Mouse (Mus musculus) intestine, embryonic 15.5 days (tissue): ENCODE measurements around the gene Btbd16. TPM values are rescaled to one million over a fixed set of nuclear protein-coding genes. Genes with fewer than 3 reads are reported as not detected.

Source experiments
- ATAC-seq: fragments of 200-750 bp; cut with Nextera tagmentation; 2 replicates; pipeline ENCODE4 v1.8.0; 2017; ENCODE audit warnings: moderate TSS enrichment, moderate library complexity
- H3K27ac ChIP-seq: fragments of 300-500 bp; sonication (generic); 2 replicates; pipeline ENCODE4 v1.5.1; 2015; ENCODE audit warnings: mild to moderate bottlenecking, inconsistent platforms
- H3K27me3 ChIP-seq: fragments of 300-500 bp; sonication (generic); replicated peaks from 2 replicates; pipeline ENCODE4 v1.6.1; 2015; ENCODE audit warnings: inconsistent platforms
- H3K36me3 ChIP-seq: fragments of 300-500 bp; sonication (generic); 2 replicates; pipeline ENCODE4 v1.6.1; 2015; ENCODE audit warnings: inconsistent platforms
- H3K4me1 ChIP-seq: fragments of 300-500 bp; sonication (generic); replicated peaks from 2 replicates; pipeline ENCODE4 v1.6.1; 2015; ENCODE audit warnings: inconsistent platforms
- H3K4me2 ChIP-seq: fragments of 300-500 bp; sonication (generic); replicated peaks from 2 replicates; pipeline ENCODE4 v1.6.1; 2015; ENCODE audit warnings: mild to moderate bottlenecking, inconsistent platforms
- H3K4me3 ChIP-seq: fragments of 300-500 bp; sonication (generic); replicated peaks from 2 replicates; pipeline ENCODE4 v1.5.1; 2015; ENCODE audit warnings: inconsistent platforms
- H3K9ac ChIP-seq: fragments of 300-500 bp; sonication (generic); 2 replicates; pipeline ENCODE4 v1.6.1; 2015; ENCODE audit warnings: inconsistent platforms
- H3K9me3 ChIP-seq: fragments of 300-500 bp; sonication (generic); 2 replicates; pipeline ENCODE4 v1.6.1; 2016; ENCODE audit warnings: inconsistent platforms
- WGBS: fragments of 180-500 bp; shearing (Covaris S2); methylation state at CpG from one replicate; pipeline ENCODE4 v1.1.7; 2015; 5-methylcytosine and 5-hydroxymethylcytosine counted together
- polyA plus RNA-seq: library from polyadenylated mRNA; unstranded; fragments of >200 nt; fragmentation: Nextera tagmentation; extraction: Ambion mirVana; gene quantifications from 2 replicates; pipeline ENCODE4 v1.2.1, GENCODE M21; 2015

Gene Btbd16
- polyA plus RNA-seq, 1 experiment from 2014 or later = 0.06 TPM

DNA sequence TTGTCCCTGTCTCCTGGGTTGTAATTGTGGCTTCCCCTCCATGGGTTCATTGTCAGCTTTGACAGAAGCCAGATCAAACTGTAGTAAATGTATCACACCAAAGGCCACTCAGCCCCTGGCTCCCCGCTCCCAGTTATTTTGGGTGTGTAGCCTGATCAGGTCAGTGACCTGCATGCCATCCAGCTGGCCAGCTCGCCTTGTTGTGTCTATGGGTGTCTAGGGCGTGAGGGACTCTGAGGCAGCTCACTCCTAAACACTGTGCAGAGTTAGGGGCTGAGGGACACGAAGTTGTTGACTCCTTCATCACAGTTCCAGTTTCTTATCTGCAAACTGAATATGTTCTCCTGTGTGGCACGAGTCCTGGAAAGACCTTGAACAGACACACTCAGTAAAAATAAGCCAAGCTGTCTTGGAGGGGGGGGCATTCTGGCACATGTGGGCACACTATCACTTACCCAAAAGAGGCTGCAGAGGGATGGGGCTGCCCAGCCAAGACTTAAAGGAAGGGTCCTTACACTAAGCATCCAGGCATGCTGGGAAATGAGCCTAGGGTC is 7.1 kb downstream of the Btbd16 start:
- no peak overlapping the region for H3K27ac ChIP-seq
- H3K4me2 ChIP-seq = no peak overlapping the region
- no peak overlapping the region for H3K4me3 ChIP-seq
- no peaks in the 10 kb centered on the region for H3K36me3 ChIP-seq
- no peak for ATAC-seq
- WGBS = 37% methylated on average over 5 of the region's 5 CpGs
- no peak overlapping the region for H3K9ac ChIP-seq
- no peaks in the 10 kb centered on the region for H3K27me3 ChIP-seq
- H3K9me3 ChIP-seq = no peaks in the 10 kb centered on the region
- peaks cover under 1% of the 10 kb centered on the region; the same call in 1 of the 2 replicates for H3K4me1 ChIP-seq

DNA sequence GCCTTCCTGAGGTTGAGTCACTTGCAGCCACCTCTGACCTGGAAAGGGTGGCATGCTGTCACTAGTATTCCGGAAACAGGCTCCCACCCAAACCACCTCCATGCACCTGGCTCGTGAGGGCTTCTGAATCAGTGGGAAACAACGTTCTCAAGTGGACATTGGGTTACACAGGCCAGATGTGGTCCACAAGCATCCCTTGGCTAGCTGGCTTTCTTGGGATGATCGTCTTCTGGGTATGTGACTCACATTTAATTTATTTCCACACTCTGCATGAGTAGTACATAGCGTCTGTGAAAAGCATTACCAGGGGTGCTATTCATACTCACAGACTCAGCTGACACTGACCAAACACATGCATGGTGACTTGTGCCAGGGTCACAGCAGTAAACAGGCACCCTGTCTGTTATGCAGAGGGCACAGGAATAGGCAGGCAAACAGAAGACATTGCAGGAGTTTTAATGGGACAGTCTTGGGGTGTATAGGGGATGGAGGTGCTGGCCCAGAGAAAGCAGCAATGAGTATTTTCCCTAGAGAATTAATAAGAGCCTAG is 8.7 kb downstream of the Btbd16 start:
- H3K4me3 ChIP-seq = no peak overlapping the region
- H3K4me1 ChIP-seq = peaks cover 9% of the 10 kb centered on the region
- 57% methylated on average over 5 of the region's 5 CpGs for WGBS
- H3K4me2 ChIP-seq = no peak overlapping the region
- H3K9ac ChIP-seq = no peak overlapping the region
- H3K9me3 ChIP-seq = no peaks in the 10 kb centered on the region
- H3K36me3 ChIP-seq = no peaks in the 10 kb centered on the region
- ATAC-seq = no peak
- H3K27ac ChIP-seq = no peak overlapping the region
- H3K27me3 ChIP-seq = no peaks in the 10 kb centered on the region

DNA sequence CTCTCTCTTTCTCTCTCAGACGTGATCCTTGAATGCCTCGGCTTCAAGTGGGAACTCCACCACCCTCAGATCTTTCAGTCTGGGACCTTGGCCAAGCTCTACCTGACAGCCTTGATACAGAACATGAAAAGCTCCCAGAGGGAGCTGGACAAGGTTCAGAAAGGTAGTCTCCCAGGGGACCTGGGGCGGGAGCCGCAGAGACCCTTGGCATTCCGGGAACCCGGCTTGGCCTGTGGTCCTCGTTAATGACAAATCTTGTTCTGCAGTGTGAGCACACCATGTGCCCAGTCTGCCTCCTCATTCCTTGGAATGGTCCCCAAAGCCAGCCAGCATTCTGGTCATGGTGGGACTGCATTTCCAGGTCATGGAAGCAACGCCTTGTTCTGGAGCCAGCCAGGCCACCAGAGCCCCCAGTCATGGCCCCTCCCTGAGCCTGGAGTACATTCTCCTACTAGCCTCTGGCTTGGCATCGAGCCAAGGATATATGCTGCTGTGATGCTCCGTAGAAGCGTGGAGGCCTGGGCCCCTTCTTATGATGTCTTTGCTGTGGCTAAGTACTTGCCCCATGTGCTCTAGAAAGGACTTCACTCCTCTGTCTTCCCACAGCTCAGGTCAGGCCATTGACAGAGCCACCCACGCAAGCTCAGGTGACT is 12.2 kb downstream of the Btbd16 start:
- ATAC-seq = peak; percentile 65

DNA sequence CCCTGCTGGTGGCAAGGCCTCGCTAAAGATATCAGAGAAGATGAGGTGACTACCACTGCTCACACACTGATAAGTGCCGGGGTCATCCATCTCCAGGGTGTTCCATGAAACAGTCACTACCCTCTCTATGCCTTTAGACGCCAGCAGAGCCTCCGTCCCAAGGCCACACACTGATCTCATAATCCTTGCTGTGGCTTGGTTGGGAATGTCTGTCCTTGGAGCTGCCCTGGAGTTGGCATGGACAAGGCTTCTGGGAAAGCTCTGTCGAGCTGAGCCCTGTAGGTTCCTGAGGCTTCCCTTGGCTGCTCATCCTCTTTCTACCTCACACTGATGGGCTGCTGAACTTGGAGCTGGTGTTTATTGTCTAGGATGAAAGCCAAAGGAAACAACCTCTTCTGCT is 12.8 kb downstream of the Btbd16 start:
- H3K27ac ChIP-seq = no peak overlapping the region
- H3K36me3 ChIP-seq = no peaks in the 10 kb centered on the region
- no peak overlapping the region for H3K4me2 ChIP-seq
- 72% methylated on average over 5 of the region's 5 CpGs for WGBS
- no peaks in the 10 kb centered on the region for H3K27me3 ChIP-seq
- no peak overlapping the region for H3K4me3 ChIP-seq
- no peaks in the 10 kb centered on the region for H3K9me3 ChIP-seq
- H3K9ac ChIP-seq = no peak overlapping the region
- H3K4me1 ChIP-seq = peaks cover 9% of the 10 kb centered on the region
- no peak for ATAC-seq

More for the DNA sequence above, 12.2 kb downstream of the Btbd16 start:
- H3K4me1 ChIP-seq = peaks cover 9% of the 10 kb centered on the region
- no peak overlapping the region for H3K9ac ChIP-seq
- no peaks in the 10 kb centered on the region for H3K36me3 ChIP-seq
- no peaks in the 10 kb centered on the region for H3K9me3 ChIP-seq
- no peak overlapping the region for H3K4me2 ChIP-seq
- H3K27ac ChIP-seq = no peak overlapping the region
- no peak overlapping the region for H3K4me3 ChIP-seq
- H3K27me3 ChIP-seq = no peaks in the 10 kb centered on the region
- 62% methylated on average over 12 of the region's 12 CpGs for WGBS

DNA sequence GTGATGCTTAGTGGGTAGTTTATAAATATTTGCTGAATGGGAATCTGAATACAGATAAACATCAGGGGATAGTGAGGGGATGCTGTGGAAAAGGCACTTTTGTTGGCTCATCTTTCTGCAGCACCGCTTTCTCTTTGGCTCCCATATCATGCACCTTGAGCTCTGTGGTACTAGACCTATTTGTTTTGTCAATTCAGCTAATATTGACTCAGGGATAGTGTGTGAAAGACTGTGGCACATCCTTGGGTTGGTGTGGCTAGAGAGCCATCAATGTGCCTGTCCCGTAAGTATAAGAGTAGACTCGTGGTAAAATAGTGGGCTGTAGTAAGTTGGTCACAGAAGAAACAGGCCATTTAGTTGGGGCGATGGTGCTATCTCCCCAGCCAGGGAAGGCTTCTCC is 13.7 kb downstream of the Btbd16 start:
- 77% methylated on average over 4 of the region's 4 CpGs for WGBS

DNA sequence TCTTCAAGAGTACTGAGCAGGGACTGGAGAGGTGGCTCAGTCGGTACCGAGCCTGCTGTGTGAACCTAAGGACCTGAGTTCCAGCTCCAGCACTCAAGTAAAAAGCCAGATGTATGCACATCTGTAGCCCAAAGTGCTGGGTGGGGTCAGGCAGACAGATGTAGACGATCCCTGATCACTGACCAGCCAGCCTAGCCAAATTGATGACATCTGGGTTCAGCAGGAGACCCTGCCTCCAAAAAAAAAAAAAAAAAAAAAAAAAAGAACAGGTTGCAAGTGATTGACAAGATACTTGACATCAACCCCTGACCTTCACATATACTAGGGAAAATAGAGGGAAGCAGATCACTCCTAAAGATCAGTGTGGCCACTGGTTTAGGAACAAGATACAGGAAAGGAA is 15.1 kb downstream of the Btbd16 start:
- H3K4me2 ChIP-seq = no peak overlapping the region
- ATAC-seq = no peak
- no peak overlapping the region for H3K9ac ChIP-seq
- H3K9me3 ChIP-seq = no peaks in the 10 kb centered on the region
- no peaks in the 10 kb centered on the region for H3K27me3 ChIP-seq
- H3K27ac ChIP-seq = no peak overlapping the region
- H3K4me1 ChIP-seq = peaks cover 9% of the 10 kb centered on the region
- no peak overlapping the region for H3K4me3 ChIP-seq
- WGBS = 84% methylated on average over 3 of the region's 3 CpGs
- no peaks in the 10 kb centered on the region for H3K36me3 ChIP-seq

More for the DNA sequence above, 13.7 kb downstream of the Btbd16 start:
- no peaks in the 10 kb centered on the region for H3K27me3 ChIP-seq
- no peak overlapping the region for H3K9ac ChIP-seq
- H3K4me3 ChIP-seq = no peak overlapping the region
- no peaks in the 10 kb centered on the region for H3K9me3 ChIP-seq
- no peak overlapping the region for H3K4me2 ChIP-seq
- H3K4me1 ChIP-seq = peaks cover 9% of the 10 kb centered on the region
- H3K27ac ChIP-seq = no peak overlapping the region
- ATAC-seq = no peak
- no peaks in the 10 kb centered on the region for H3K36me3 ChIP-seq

DNA sequence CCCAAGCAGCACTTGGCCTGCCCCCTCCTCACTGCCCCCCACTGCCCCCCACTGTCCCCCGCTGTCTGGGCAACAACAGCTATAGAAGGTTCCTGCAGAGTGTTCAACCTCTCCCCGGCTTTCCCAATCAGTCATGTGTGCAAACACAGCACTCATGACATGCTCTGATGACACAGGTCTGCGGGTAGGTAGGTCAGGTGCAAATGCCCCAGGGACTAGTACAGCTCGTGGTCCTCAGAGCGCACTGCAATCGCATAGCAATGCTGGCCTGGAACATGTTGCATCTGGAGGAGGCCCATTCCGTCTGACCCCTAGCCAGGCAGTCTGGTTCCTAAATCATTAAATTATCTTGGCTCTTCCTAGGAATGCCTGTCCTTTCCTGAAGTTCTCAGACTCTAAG is 15.6 kb downstream of the Btbd16 start:
- ATAC-seq = no peak
- 81% methylated on average over 7 of the region's 7 CpGs for WGBS
- H3K27me3 ChIP-seq = no peaks in the 10 kb centered on the region
- H3K9ac ChIP-seq = no peak overlapping the region
- H3K4me2 ChIP-seq = no peak overlapping the region
- no peak overlapping the region for H3K27ac ChIP-seq
- H3K9me3 ChIP-seq = no peaks in the 10 kb centered on the region
- H3K4me1 ChIP-seq = peaks cover 9% of the 10 kb centered on the region
- no peaks in the 10 kb centered on the region for H3K36me3 ChIP-seq
- no peak overlapping the region for H3K4me3 ChIP-seq

DNA sequence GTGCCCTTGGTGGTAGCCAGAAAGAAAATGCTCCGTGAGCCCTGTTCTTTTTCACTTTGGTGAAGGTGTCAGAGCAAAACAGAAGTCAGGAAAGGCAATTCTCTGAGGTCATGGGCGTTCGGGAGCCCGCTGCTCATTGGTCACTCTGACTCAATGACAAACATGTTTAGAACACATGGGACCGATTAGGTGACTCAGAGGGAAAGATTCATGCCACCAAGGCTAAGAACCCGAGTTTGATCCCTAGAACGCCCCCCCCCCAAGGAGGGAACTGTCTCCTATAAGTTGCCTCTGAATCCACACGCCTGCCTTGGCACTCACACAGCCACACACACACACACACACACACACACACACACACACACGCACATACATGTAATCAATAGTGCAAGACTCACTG is 19.8 kb downstream of the Btbd16 start:
- no peak overlapping the region for H3K9ac ChIP-seq
- 77% methylated on average over 9 of the region's 9 CpGs for WGBS
- H3K4me2 ChIP-seq = no peak overlapping the region
- H3K4me3 ChIP-seq = no peak overlapping the region
- no peak overlapping the region for H3K27ac ChIP-seq
- no peaks in the 10 kb centered on the region for H3K36me3 ChIP-seq
- no peaks in the 10 kb centered on the region for H3K9me3 ChIP-seq
- H3K27me3 ChIP-seq = no peaks in the 10 kb centered on the region
- ATAC-seq = no peak
- H3K4me1 ChIP-seq = no peaks in the 10 kb centered on the region

DNA sequence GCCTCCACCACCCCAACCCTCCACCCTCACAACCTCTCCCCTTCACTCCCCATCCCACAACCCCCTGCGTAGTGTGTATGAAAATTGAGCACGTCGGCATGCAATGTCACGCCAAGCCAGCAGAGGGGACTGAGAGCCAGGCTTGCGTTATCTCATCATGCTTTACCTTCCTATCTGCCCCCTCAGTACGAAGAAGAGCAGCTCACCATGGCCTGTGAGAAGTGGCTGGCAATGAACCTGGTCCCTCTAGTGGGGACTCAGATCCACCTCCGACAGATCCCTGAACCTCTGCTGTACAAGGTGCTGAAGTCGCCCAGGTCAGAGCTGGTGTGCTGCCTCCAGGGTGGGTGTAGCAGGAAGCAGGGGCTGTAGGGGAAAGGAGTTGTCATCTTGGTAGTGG is 22.9 kb downstream of the Btbd16 start:
- no peak overlapping the region for H3K27ac ChIP-seq
- no peak overlapping the region for H3K4me3 ChIP-seq
- H3K27me3 ChIP-seq = no peaks in the 10 kb centered on the region
- no peaks in the 10 kb centered on the region for H3K4me1 ChIP-seq
- no peak overlapping the region for H3K4me2 ChIP-seq
- WGBS = 70% methylated on average over 8 of the region's 8 CpGs
- no peak for ATAC-seq
- H3K36me3 ChIP-seq = no peaks in the 10 kb centered on the region
- H3K9me3 ChIP-seq = no peaks in the 10 kb centered on the region
- no peak overlapping the region for H3K9ac ChIP-seq

DNA sequence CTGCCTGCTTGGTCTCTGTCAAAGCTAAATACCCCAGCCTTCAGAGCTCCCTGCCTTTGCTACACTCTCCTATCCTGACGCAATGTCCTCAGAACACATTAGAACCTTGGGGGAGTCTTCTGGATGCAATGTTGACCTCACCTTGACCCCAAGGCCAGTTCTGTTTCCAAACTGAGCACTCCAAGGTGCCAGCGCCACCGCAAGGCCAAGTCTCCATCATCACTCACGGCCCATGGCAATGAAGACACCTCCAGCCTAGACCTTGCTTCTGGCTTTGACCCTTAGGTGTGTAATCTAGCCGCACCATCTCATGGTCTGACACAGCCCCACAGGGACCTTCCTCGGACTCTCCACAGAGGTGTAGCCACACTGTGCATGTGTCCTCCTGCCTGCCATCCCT is 23.7 kb downstream of the Btbd16 start:
- Histone ChIP-seq H3K4me2 (no peak overlapping the region), H3K36me3 (no peaks in the 10 kb centered on the region), H3K27ac (no peak overlapping the region), H3K4me3 (no peak overlapping the region), H3K27me3 (no peaks in the 10 kb centered on the region), H3K9ac (no peak overlapping the region), H3K9me3 (no peaks in the 10 kb centered on the region), H3K4me1 (no peaks in the 10 kb centered on the region)
- WGBS = 86% methylated on average over 6 of the region's 6 CpGs
- ATAC-seq = no peak

DNA sequence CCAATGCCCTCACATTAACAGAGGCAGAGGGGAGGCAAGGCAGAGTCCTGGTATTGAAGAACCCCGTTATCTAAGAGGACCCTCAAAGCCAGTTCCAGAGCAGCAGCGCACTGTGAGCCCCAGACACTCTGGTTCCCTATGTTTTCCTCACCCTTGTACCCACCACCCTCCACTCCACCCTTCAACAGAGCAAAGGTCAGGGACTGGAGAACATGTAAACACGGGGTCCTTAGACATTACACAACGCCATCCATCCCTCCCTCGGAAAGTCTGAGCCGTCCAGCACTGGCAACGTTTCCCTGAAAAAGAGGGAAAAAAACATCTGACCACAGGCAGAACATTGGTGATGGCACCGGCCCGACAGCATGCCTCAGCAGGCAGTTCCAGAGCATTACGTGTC is 25.5 kb downstream of the Btbd16 start:
- Histone ChIP-seq H3K36me3 (no peaks in the 10 kb centered on the region), H3K27me3 (no peaks in the 10 kb centered on the region), H3K4me1 (no peaks in the 10 kb centered on the region), H3K9me3 (no peaks in the 10 kb centered on the region), H3K4me3 (no peak overlapping the region), H3K27ac (no peak overlapping the region), H3K9ac (no peak overlapping the region), H3K4me2 (no peak overlapping the region)
- no peak for ATAC-seq
- WGBS = 55% methylated on average over 10 of the region's 10 CpGs

DNA sequence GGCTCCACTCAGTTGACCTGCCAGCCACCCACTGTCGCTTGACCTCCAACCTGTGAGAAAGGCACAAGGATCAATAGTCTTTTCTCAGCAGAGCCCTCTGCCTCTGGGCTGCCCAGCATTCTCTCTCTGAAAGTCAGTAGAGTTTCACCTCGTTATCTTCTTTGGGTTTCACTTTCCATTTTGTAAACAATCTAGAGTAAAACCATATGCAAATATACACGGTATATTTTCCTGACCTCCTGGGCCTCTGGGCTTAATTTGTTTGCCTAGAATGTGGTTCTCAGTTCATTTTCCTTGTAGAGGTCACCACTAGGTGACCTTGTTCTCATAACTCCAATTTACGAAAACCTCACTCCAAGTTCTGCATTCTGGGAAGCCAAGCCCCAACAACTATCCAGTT is 26.8 kb downstream of the Btbd16 start:
- Histone ChIP-seq H3K9ac (no peak overlapping the region), H3K36me3 (no peaks in the 10 kb centered on the region), H3K4me3 (no peak overlapping the region), H3K4me2 (no peak overlapping the region), H3K9me3 (no peaks in the 10 kb centered on the region), H3K27ac (no peak overlapping the region), H3K4me1 (no peaks in the 10 kb centered on the region), H3K27me3 (no peaks in the 10 kb centered on the region)
- 40% methylated on average over 4 of the region's 4 CpGs for WGBS
- no peak for ATAC-seq

DNA sequence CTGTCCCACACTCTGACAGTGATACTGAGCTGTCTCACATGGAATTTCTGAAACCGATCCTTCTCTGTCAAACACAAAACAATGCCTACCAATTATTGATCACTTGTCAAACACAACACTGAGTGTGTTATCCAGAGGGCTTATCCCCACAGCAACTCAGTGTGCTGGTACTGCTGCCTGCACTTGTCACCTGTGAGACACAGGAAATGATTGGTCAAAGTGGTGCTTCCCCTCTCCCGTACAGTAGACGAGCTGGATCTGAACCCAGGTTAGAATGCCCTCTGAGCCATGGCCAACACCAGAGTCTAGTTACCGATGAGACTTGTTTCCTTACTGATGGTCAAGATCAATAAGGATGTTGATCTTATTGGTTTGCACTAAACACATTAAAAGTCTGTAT is 27.9 kb downstream of the Btbd16 start:
- WGBS = 86% methylated on average over 4 of the region's 4 CpGs
- Histone ChIP-seq H3K4me2 (no peak overlapping the region), H3K27me3 (no peaks in the 10 kb centered on the region), H3K36me3 (no peaks in the 10 kb centered on the region), H3K9ac (no peak overlapping the region), H3K9me3 (no peaks in the 10 kb centered on the region), H3K4me3 (no peak overlapping the region), H3K4me1 (no peaks in the 10 kb centered on the region), H3K27ac (no peak overlapping the region)
- ATAC-seq = no peak
